Mouse (Mus musculus) lung, adult 2 months (tissue): ENCODE measurements around the gene Tarbp2. TPM values are rescaled to one million over a fixed set of nuclear protein-coding genes. Genes with fewer than 3 reads are reported as not detected.

Source experiments
- DNase-seq: peaks from one replicate; pipeline ENCODE4 v3.0.0; 2022
- H3K4me1 ChIP-seq: fragments of 200-500 bp; 2 replicates; pipeline ENCODE4 v1.6.1; 2011; ENCODE audit warnings: low read length; ENCODE audit not compliant: control insufficient read depth, insufficient read depth
- H3K4me3 ChIP-seq: fragments of 200-500 bp; replicated peaks from 2 replicates; pipeline ENCODE3; 2011; ENCODE audit warnings: low read depth, mild to moderate bottlenecking, control low read depth, low read length; ENCODE audit errors: extremely low read depth
- CTCF ChIP-seq: fragments of 200-500 bp; IDR thresholded peaks from 2 replicates; pipeline ENCODE4 v1.5.1; 2011; ENCODE audit warnings: mild to moderate bottlenecking, low read length, control low read depth; ENCODE audit not compliant: insufficient read depth
- POLR2A ChIP-seq: fragments of 200-500 bp; IDR thresholded peaks from 2 replicates; pipeline ENCODE4 v1.6.1; 2011; ENCODE audit warnings: low read depth, mild to moderate bottlenecking, control low read depth, low read length, borderline replicate concordance; ENCODE audit errors: extremely low read depth
- WGBS: fragments of 180-500 bp; shearing (Covaris S2); methylation state at CpG from one replicate; pipeline ENCODE4 v1.1.7; 2018; 5-methylcytosine and 5-hydroxymethylcytosine counted together
- polyA plus RNA-seq: library from polyadenylated mRNA; depleted of rRNA; stranded (reverse); fragments of >200 nt; gene quantifications from 2 replicates; pipeline ENCODE4 v1.2.3, GENCODE M21; 2012

Gene Tarbp2
- polyA plus RNA-seq, 1 experiment = 61.1 TPM

GRCm38 (mm10) chr15:102485853-102486252 is 32.1 kb upstream of the Tarbp2 start:
- WGBS = 85% methylated on average over 12 of the region's 12 CpGs
- H3K4me3 ChIP-seq = no peak overlapping the region
- DNase-seq = no peak
- TF ChIP-seq POLR2A (no peak), CTCF (no peak)
- H3K4me1 ChIP-seq = no peaks in the 10 kb centered on the region

- no peak for TF ChIP-seq CTCF
- WGBS = 50% methylated on average over 1 of the region's 1 CpGs
- Histone ChIP-seq H3K4me1 (no peaks in the 10 kb centered on the region; the same call in 1 of the 2 replicates), H3K4me3 (no peak overlapping the region)
- no peak for DNase-seq
Observed at GRCm38 (mm10) chr15:102487664-102488063, 30.3 kb upstream of the Tarbp2 start.

DNA sequence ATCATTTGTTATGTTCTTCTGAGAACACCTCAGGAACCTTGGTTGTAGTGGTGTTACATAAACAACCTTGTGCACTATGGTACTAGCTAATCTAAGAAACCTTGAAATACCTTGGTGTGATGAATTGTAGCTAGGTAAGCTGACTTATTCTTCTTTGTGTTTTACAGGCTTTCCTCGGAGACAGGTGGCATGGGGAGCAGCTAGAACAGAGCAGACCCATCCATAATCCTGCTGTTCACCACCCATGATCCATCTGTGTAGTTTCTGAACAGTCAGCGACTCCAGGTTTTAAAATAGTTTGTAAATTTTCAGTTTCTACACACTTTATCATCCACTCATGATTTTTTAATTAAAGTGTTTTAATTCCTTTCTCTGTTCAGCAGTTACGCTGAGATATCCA is 19.7 kb upstream of the Tarbp2 start:
- H3K4me1 ChIP-seq = peaks cover 5% of the 10 kb centered on the region
- DNase-seq = no peak
- 89% methylated on average over 3 of the region's 3 CpGs for WGBS
- H3K4me3 ChIP-seq = no peak overlapping the region
- TF ChIP-seq CTCF (no peak), POLR2A (no peak)

DNA sequence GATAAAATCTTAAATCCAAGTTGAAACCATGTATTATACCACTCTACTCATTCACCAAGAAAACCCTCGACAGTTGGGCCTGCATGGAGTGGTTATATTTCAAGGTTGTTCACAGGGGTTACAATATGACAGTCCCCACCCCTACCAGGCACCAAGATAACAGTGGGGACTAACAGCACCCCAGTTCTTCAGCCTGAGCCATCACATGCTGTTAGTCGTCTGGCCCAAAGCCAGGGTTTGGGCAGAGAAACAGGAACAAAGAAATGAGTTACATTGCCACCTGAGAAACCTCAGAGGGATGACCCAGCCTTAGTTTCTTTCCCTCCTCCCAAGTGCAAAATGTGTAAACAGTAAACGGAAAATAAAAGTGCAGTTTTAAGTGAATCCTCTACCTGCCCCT is 18.6 kb upstream of the Tarbp2 start:
- 59% methylated on average over 3 of the region's 3 CpGs for WGBS
- TF ChIP-seq POLR2A (no peak), CTCF (no peak)
- DNase-seq = no peak
- Histone ChIP-seq H3K4me1 (no peaks in the 10 kb centered on the region), H3K4me3 (no peak overlapping the region)

DNA sequence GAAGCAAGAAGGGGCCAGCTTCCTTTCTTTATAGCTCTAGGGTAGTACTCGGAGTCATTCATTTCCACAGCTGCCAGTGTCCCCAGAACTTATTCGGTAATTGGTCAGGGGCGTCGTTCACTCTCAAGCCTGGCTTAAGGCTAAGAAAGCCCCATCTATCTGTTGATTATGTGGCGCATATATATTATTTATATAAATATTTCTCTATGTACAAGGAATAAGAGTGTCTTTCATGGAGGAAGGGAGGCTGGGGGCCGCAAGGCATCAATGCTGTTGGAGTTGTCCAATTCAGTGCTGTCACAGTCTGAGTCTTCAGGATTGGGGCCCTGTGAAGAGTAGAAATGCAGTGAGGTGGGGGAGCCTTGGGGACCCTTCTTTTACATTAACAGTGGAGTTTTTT is 18.1 kb upstream of the Tarbp2 start:
- H3K4me1 ChIP-seq = no peaks in the 10 kb centered on the region
- no peak for TF ChIP-seq POLR2A
- TF ChIP-seq CTCF = no peak
- H3K4me3 ChIP-seq = no peak overlapping the region
- DNase-seq = no peak
- 84% methylated on average over 6 of the region's 6 CpGs for WGBS

DNA sequence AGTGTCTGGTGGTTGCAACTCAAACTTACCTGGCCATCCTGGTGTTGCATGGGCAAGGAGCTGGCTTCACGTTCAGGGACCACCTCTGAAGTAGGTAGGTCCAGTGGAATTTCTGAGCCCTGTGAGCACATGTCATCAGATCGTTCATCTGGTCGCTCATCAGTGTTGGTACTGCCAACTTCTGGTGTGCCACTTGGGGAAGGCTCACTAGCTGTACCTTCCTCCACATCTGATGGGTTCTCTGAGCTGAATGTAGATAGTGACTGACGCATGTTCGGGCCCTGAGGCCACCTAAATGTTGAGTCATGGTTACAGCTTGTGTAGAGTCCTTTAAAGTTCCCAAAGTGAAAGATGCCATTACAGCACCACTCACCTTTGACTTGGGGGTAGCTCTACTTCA is 17.5 kb upstream of the Tarbp2 start:
- no peak for DNase-seq
- no peak for TF ChIP-seq CTCF
- no peak for TF ChIP-seq POLR2A
- 87% methylated on average over 5 of the region's 5 CpGs for WGBS
- no peaks in the 10 kb centered on the region for H3K4me1 ChIP-seq
- no peak overlapping the region for H3K4me3 ChIP-seq

GRCm38 (mm10) chr15:102501084-102501814 is 16.7 kb upstream of the Tarbp2 start:
- Histone ChIP-seq H3K4me1 (no peaks in the 10 kb centered on the region), H3K4me3 (no peak overlapping the region)
- WGBS = 81% methylated on average over 19 of the region's 19 CpGs
- TF ChIP-seq CTCF = no peak
- no peak for TF ChIP-seq POLR2A
- no peak for DNase-seq

DNA sequence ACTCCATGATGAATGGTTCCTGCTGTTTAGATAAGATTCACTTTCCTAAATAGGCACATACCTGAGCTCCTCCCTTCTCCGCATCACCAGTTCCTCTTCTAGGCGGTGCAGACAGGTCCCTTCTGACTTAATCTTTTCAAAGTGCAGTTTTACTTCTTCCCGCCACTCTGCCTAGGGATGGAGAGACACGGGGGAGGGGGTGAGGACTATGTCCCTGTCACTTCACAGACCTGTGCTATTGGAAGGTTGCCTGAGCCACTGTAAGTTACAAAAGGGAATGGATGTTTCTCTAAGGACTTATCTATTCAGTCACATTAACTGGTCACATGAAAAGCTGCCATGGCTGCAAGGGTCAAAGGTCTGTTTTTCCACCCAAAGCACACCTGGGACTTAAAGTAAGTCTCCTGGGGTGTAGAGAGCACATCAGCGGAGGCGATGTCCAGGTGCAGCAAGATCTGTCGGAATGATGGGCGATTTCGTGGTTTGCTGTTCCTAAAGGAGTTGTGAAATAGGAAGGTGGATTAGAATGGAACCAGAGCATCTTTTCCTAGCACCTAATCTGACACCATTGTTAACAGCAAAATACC is 15.6 kb upstream of the Tarbp2 start:
- WGBS = 72% methylated on average over 9 of the region's 9 CpGs
- no peak for DNase-seq
- H3K4me1 ChIP-seq = no peaks in the 10 kb centered on the region
- no peak for TF ChIP-seq POLR2A
- H3K4me3 ChIP-seq = no peak overlapping the region

DNA sequence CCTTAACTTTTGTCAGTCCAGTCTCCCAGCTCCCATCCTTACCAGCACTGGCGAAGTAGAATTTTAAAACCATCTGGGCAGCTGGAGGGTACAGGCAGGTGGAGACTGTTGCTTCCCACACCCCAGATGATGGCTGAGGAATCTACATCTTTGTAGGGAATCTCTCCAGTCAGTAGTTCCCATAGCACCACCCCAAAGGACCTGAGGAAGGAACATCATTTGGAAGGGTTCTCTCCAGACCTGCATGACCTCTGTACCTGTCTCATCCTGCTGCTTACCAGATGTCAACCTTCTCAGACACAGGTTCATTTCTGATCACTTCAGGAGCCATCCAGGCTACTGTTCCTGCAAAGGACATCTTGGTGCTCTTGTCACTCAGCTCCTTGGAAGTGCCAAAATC is 14.5 kb upstream of the Tarbp2 start, which contains the start of gene Gm10337:
Gene Gm10337, plus strand, starts transcription at position 276 of the 400 bp plus-strand sequence.
- TF ChIP-seq CTCF (no peak), POLR2A (no peak)
- DNase-seq = no peak
- 94% methylated on average over 1 of the region's 1 CpGs for WGBS
- H3K4me3 ChIP-seq = no peak within 1 kb of the TSS
- H3K4me1 ChIP-seq = no peaks in the 10 kb centered on the region

- no peak for TF ChIP-seq CTCF
- Histone ChIP-seq H3K4me3 (no peak overlapping the region), H3K4me1 (no peaks in the 10 kb centered on the region)
- 82% methylated on average over 9 of the region's 9 CpGs for whole genome bisulfite sequencing
- no peak for DNase-seq
Observed at GRCm38 (mm10) chr15:102503924-102504782, 13.8 kb upstream of the Tarbp2 start.
